Mouse (Mus musculus): ENCODE measurements around the gene Top3a. TPM values are rescaled to one million over a fixed set of nuclear protein-coding genes. Genes with fewer than 3 reads are reported as not detected.

The Top3a gene
- polyA plus RNA-seq, 1 experiment from 2014 or later: 17.8 TPM

DNA sequence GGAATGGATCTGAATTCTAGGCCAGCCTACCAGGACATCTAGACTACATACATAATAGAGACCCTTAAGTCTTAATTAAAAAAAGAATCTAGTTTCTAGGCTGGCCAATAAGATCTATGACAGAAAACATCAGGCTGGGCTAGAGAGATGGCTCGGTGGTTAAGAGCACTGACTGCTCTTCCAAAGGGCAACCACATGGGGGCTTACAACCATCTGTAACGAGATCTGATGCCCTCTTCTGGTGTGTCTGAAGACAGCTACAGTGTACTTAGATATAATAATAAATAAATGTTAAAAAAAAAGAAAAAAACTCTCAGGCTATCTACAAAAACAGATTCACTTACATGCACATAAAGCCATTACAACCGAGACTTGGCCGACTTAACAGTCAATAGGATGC is 22.8 kb upstream of the Top3a start:
- no peaks in the 10 kb centered on the region for H3K4me1 ChIP-seq
- no peak overlapping the region for H3K27ac ChIP-seq (replicated peaks)
- WGBS: 93% methylated on average over 4 of the region's 4 CpGs
- H3K4me2 ChIP-seq (replicated peaks): no peak overlapping the region
- no peak overlapping the region for H3K4me3 ChIP-seq
- H3K36me3 ChIP-seq: peaks cover 39% of the 10 kb centered on the region
- H3K9me3 ChIP-seq: no peaks in the 10 kb centered on the region
- ATAC-seq (ENCODE audit: low FRiP score, low read depth): no peak
- no peaks in the 10 kb centered on the region for H3K27me3 ChIP-seq
- no peak overlapping the region for H3K9ac ChIP-seq (replicated peaks)

DNA sequence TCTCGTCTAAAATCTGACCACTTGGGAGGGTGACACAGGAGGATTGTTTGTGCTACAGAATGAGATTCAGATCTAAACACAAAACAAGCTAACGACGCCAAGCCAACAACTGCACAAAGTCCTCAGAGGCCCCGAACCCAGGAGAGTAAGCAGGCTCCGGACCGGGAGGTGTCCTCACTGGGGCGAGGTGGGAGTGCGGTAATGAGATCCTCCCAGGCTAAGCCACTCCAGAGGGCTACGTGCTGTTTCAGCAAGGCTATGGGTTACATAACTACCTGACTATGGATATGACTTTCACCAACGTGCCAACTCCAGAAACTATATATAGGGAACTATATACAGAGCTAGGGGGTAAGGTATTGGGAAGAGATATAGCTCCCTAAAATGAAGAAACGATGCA is 19.2 kb upstream of the Top3a start:
- 93% methylated on average over 11 of the region's 11 CpGs for WGBS

GRCm38 (mm10) chr11:60790472-60790871 is 13.3 kb upstream of the Top3a start:
- ATAC-seq (ENCODE audit: low FRiP score, low read depth): no peak
- H3K27ac ChIP-seq (replicated peaks): no peak overlapping the region
- H3K4me2 ChIP-seq (replicated peaks): no peak overlapping the region
- no peaks in the 10 kb centered on the region for H3K27me3 ChIP-seq
- H3K9ac ChIP-seq (replicated peaks): no peak overlapping the region
- H3K36me3 ChIP-seq: peaks cover 73% of the 10 kb centered on the region
- H3K9me3 ChIP-seq: no peaks in the 10 kb centered on the region
- no peaks in the 10 kb centered on the region for H3K4me1 ChIP-seq
- WGBS: 79% methylated on average over 2 of the region's 2 CpGs
- H3K4me3 ChIP-seq: no peak overlapping the region

More for the DNA sequence above, 19.2 kb upstream of the Top3a start:
- no peaks in the 10 kb centered on the region for H3K9me3 ChIP-seq
- H3K4me3 ChIP-seq: no peak overlapping the region
- peaks cover 52% of the 10 kb centered on the region for H3K36me3 ChIP-seq
- H3K27ac ChIP-seq (replicated peaks): no peak overlapping the region
- H3K9ac ChIP-seq (replicated peaks): no peak overlapping the region
- no peaks in the 10 kb centered on the region for H3K4me1 ChIP-seq
- no peak overlapping the region for H3K4me2 ChIP-seq (replicated peaks)
- no peak for ATAC-seq (ENCODE audit: low FRiP score, low read depth)
- no peaks in the 10 kb centered on the region for H3K27me3 ChIP-seq

GRCm38 (mm10) chr11:60787595-60787994 is 10.4 kb upstream of the Top3a start:
- Histone ChIP-seq H3K4me2 (replicated peaks) (no peak overlapping the region), H3K4me1 (peaks cover 3% of the 10 kb centered on the region), H3K4me3 (no peak overlapping the region), H3K9me3 (no peaks in the 10 kb centered on the region), H3K27me3 (no peaks in the 10 kb centered on the region), H3K27ac (replicated peaks) (no peak overlapping the region), H3K36me3 (peaks cover 78% of the 10 kb centered on the region), H3K9ac (replicated peaks) (no peak overlapping the region)
- no peak for ATAC-seq (ENCODE audit: low FRiP score, low read depth)
- 70% methylated on average over 1 of the region's 1 CpGs for WGBS

DNA sequence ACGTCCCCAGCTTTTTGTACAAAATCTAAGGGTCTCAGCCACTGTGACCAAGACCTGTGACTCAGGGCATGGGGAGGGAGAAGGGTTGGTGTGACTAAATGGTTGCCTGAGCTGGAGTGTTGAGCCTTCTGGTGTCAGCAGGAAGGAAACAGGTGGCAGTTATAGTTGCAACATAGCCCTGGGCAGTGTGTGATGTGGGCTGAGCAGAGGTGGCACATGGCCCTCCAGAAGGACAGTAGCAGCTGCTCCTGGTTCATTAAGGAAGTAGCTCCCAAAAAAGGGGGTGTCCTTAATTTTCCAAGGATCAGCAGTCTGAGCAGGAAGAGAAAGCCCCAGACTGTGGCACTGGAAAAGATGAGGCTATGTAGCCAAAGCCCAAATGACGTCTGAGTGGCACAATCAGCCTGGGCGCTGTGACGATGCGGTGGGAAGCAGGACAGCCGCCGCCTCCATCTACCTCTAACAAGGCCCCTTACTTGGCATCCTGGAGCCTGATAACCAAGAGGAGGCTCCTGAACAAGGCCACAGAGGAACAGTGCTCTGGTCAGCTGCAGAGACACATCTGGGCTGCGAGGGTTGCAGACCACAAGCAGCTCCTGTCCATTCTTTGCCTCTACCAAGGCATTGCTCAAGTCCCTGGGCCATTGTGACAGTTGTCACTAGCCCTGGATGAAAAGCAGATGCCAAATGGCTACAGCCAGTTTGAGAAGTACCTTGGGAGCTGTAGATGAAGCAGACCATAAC is 7.2 kb upstream of the Top3a start:
- no peak overlapping the region for H3K4me2 ChIP-seq (replicated peaks)
- ATAC-seq (ENCODE audit: low FRiP score, low read depth): no peak
- H3K36me3 ChIP-seq: peaks cover 68% of the 10 kb centered on the region
- H3K27me3 ChIP-seq: no peaks in the 10 kb centered on the region
- H3K9ac ChIP-seq (replicated peaks): no peak overlapping the region
- 95% methylated on average over 8 of the region's 8 CpGs for WGBS
- peaks cover 36% of the 10 kb centered on the region for H3K4me1 ChIP-seq
- H3K27ac ChIP-seq (replicated peaks): no peak overlapping the region
- H3K9me3 ChIP-seq: no peaks in the 10 kb centered on the region
- H3K4me3 ChIP-seq: no peak overlapping the region

DNA sequence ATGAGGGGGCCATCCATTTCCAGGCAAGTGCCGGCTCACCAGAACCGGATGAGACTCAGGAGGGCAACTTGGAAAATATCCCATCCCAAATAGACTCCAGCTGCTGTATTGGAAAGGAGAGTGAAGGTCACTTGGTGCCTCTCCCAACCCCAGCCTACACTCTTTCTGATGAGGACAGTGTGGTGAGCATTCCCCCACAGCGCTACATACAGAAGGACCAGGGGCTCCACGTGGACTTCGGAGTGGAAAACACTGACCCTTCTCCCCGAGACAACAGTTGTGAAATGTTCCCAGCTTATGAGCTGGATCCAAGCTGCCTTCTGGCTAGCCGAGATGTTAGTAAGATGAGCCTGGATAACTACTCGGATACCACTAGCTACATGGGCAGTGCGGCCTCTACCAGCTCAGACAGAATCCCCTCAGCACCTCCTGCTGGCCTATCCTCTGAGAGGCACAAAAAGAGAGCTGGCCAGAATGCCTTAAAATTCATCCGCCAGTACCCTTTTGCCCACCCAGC is 2.6 kb upstream of the Top3a start:
- Histone ChIP-seq H3K36me3 (peaks cover 27% of the 10 kb centered on the region), H3K27me3 (no peaks in the 10 kb centered on the region), H3K4me1 (peaks cover 69% of the 10 kb centered on the region), H3K27ac (replicated peaks) (no peak overlapping the region), H3K4me2 (replicated peaks) (peak overlapping the region; percentile 40), H3K4me3 (peak overlapping the region; percentile 8), H3K9me3 (no peaks in the 10 kb centered on the region), H3K9ac (replicated peaks) (peak overlapping the region; percentile 29; the same call in 1 of the 2 replicates)
- no peak for ATAC-seq (ENCODE audit: low FRiP score, low read depth)
- 91% methylated on average over 10 of the region's 10 CpGs for WGBS

- peak overlapping the region; percentile 79 for H3K9ac ChIP-seq (replicated peaks)
- H3K4me1 ChIP-seq: peaks cover 69% of the 10 kb centered on the region
- H3K36me3 ChIP-seq: peaks cover 13% of the 10 kb centered on the region; the same call in 1 of the 2 replicates
- peak overlapping the region; percentile 89 for H3K4me2 ChIP-seq (replicated peaks)
- no peak for ATAC-seq (ENCODE audit: low FRiP score, low read depth)
- no peaks in the 10 kb centered on the region for H3K9me3 ChIP-seq
- peak overlapping the region; percentile 79; the same call in 1 of the 2 replicates for H3K27ac ChIP-seq (replicated peaks)
- 25% methylated on average over 16 of the region's 16 CpGs for WGBS
- H3K27me3 ChIP-seq: no peaks in the 10 kb centered on the region
- H3K4me3 ChIP-seq: peak overlapping the region; percentile 67
These were observed 721 bp upstream of the Top3a start for GRCm38 (mm10) chr11:60777801-60778370.

- WGBS: 3% methylated on average over 17 of the region's 17 CpGs
These were observed 897 bp downstream of the Top3a start for GRCm38 (mm10) chr11:60776107-60776828.

DNA sequence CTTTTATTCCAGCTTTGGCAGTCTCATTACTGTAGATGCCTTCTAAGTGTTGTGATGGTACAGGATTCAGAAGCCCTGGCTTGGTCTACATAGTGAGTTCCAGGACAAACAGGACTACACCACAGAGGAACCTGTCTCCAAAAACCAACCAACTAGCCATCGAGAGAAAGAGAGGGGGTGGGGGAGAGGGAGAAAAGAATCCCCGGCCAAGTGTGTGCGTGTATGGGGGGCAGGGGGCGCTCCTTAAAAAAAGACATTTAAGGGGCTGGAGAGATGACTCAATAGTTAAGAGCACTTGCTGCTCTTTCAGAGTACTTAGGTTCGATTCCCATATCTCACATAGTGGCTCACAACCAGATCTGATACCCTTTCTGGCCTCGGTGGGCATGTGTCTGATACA is 1.6 kb downstream of the Top3a start:
- Histone ChIP-seq H3K9ac (replicated peaks) (no peak overlapping the region), H3K9me3 (no peaks in the 10 kb centered on the region), H3K27me3 (no peaks in the 10 kb centered on the region), H3K4me1 (peaks cover 46% of the 10 kb centered on the region), H3K4me3 (peak overlapping the region; percentile 67), H3K36me3 (peaks cover 13% of the 10 kb centered on the region; the same call in 1 of the 2 replicates), H3K27ac (replicated peaks) (no peak overlapping the region), H3K4me2 (replicated peaks) (peak overlapping the region; percentile 89)
- no peak for ATAC-seq (ENCODE audit: low FRiP score, low read depth)
- 60% methylated on average over 6 of the region's 6 CpGs for WGBS

More at GRCm38 (mm10) chr11:60776107-60776828, 897 bp downstream of the Top3a start:
- Histone ChIP-seq H3K9ac (replicated peaks) (peak overlapping the region; percentile 66), H3K4me3 (peak overlapping the region; percentile 67), H3K27me3 (no peaks in the 10 kb centered on the region), H3K36me3 (peaks cover 13% of the 10 kb centered on the region; the same call in 1 of the 2 replicates), H3K4me2 (replicated peaks) (peak overlapping the region; percentile 89), H3K9me3 (no peaks in the 10 kb centered on the region), H3K4me1 (peaks cover 53% of the 10 kb centered on the region), H3K27ac (replicated peaks) (peak overlapping the region; percentile 79; the same call in 1 of the 2 replicates)
- ATAC-seq (ENCODE audit: low FRiP score, low read depth): no peak

DNA sequence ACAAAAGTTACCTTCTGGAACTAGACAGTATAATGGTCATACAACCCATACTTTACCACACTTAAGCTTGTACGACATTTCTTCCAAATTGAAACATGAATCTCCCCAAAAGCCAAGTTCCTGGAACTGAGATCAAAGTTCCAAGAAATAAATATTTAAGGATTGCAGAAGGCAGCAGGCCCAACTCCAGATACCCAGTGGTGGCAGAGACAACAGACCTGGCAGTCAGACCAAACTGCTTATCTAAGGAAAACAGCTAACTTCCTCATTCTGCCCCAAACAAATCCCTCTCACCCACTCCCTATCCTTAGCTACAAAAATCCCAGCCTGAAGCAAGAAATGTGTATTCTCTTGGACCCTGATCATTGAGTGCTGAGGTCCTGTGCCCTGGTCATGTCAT is 2.3 kb downstream of the Top3a start:
- ATAC-seq (ENCODE audit: low FRiP score, low read depth): no peak
- H3K4me3 ChIP-seq: no peak overlapping the region
- peaks cover 7% of the 10 kb centered on the region; the same call in 1 of the 2 replicates for H3K36me3 ChIP-seq
- H3K9ac ChIP-seq (replicated peaks): no peak overlapping the region; the same call in 1 of the 2 replicates
- H3K27me3 ChIP-seq: no peaks in the 10 kb centered on the region
- peak overlapping the region; percentile 89 for H3K4me2 ChIP-seq (replicated peaks)
- peaks cover 39% of the 10 kb centered on the region for H3K4me1 ChIP-seq
- no peaks in the 10 kb centered on the region for H3K9me3 ChIP-seq
- H3K27ac ChIP-seq (replicated peaks): no peak overlapping the region
- WGBS: 86% methylated on average over 1 of the region's 1 CpGs

DNA sequence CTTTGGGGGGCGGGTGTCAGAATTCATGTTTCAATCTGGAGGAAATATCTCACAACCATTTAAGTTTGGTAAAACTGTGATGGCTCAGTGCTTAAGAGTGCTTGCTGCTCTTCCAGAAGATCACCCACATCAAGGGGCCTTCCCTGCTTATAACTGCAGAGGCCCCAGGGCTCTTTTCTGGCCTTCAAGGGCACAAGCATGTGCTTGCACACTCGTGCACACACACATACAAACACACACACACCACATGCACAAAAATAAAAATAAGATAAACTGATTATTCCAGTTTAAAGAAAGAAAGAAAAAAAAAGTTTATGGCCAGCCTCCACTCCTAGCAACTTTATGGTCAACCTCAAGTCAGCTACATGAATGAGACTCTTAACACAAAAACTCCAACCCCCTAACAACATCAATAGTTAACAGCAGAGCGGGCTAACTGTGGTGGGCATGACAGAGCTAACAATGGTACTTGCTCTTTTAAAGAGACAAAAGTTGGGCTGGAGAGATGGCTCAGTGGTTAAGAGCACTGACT is 2.9 kb downstream of the Top3a start:
- H3K4me3 ChIP-seq: no peak overlapping the region
- no peak overlapping the region for H3K9ac ChIP-seq (replicated peaks)
- ATAC-seq (ENCODE audit: low FRiP score, low read depth): no peak
- H3K9me3 ChIP-seq: no peaks in the 10 kb centered on the region
- no peak overlapping the region for H3K4me2 ChIP-seq (replicated peaks)
- peaks cover 32% of the 10 kb centered on the region for H3K4me1 ChIP-seq
- peaks cover 1% of the 10 kb centered on the region; the same call in 1 of the 2 replicates for H3K36me3 ChIP-seq
- H3K27ac ChIP-seq (replicated peaks): no peak overlapping the region
- no peaks in the 10 kb centered on the region for H3K27me3 ChIP-seq
- 98% methylated on average over 3 of the region's 3 CpGs for WGBS

Measured in midbrain, embryonic 12.5 days (tissue).